Mouse (Mus musculus) megakaryocyte, embryonic 14.5 days (primary cell): ENCODE results near the gene Prm2.

Source experiments
- FLI1 ChIP-seq: IDR thresholded peaks from 2 replicates; pipeline ENCODE4 v1.6.1; 2012; ENCODE audit warnings: low read length, inconsistent platforms, mixed read lengths
- GATA1 ChIP-seq: IDR thresholded peaks from 3 replicates; pipeline ENCODE4 v1.6.1; 2012; ENCODE audit warnings: mixed read lengths, low read length, inconsistent platforms, borderline replicate concordance

GRCm38 (mm10) chr16:10777579-10778160, 18.3 kb downstream of the Prm2 start:
- no peak for TF ChIP-seq GATA1
- no peak for TF ChIP-seq FLI1
